Mouse (Mus musculus) myocyte (in vitro differentiated cells): Measurements from ENCODE around the gene Camk2b.

ENCODE experiments used
- MAX ChIP-seq: IDR thresholded peaks from one replicate; pipeline ENCODE4 v1.6.1; 2011; ENCODE audit warnings: low read depth, mild to moderate bottlenecking, control low read depth
- POLR2A ChIP-seq: IDR thresholded peaks from one replicate; pipeline ENCODE4 v1.6.1; 2011; ENCODE audit warnings: low read depth, mild to moderate bottlenecking, control low read depth, moderate library complexity; ENCODE audit not compliant: insufficient read length
- REST ChIP-seq: IDR thresholded peaks from one replicate; pipeline ENCODE4 v1.6.1; 2011; ENCODE audit warnings: mild to moderate bottlenecking, control low read depth, moderate library complexity; ENCODE audit not compliant: insufficient read depth, insufficient read length
- USF1 ChIP-seq: IDR thresholded peaks from one replicate; pipeline ENCODE4 v1.6.1; 2011; ENCODE audit warnings: low read depth, mild to moderate bottlenecking, control low read depth, moderate library complexity

GRCm38 (mm10) chr11:5998472-5998871, 67.7 kb downstream of the Camk2b start:
- TF ChIP-seq REST, result no peak
- TF ChIP-seq POLR2A, result no peak
- TF ChIP-seq USF1, result no peak
- TF ChIP-seq MAX, result no peak
